Mouse (Mus musculus): ENCODE measurements around the gene Rcan1.

- TF ChIP-seq CTCF (IDR thresholded peaks at IDR 0.05; ENCODE audit: insufficient read depth, low read length) (no peak), POLR2A (IDR thresholded peaks at IDR 0.05; ENCODE audit: borderline replicate concordance, extremely low read depth, low read depth, low read length) (no peak)
Observed at GRCm38 (mm10) chr16:92500534-92500933, 29.9 kb upstream of the Rcan1 start.

Data from lung, adult 2 months (tissue).